Mouse (Mus musculus) lung, postnatal 0 days (tissue): ENCODE results near the gene Ccdc30.

Experiments
- CTCF ChIP-seq: IDR thresholded peaks from 2 replicates; pipeline ENCODE4 v1.5.1; 2016; ENCODE audit warnings: antibody characterized with exemption, mild to moderate bottlenecking
- EP300 ChIP-seq: IDR thresholded peaks from 2 replicates; pipeline ENCODE4 v1.6.1; 2016; ENCODE audit warnings: antibody characterized with exemption, mild to moderate bottlenecking, control low read depth

DNA sequence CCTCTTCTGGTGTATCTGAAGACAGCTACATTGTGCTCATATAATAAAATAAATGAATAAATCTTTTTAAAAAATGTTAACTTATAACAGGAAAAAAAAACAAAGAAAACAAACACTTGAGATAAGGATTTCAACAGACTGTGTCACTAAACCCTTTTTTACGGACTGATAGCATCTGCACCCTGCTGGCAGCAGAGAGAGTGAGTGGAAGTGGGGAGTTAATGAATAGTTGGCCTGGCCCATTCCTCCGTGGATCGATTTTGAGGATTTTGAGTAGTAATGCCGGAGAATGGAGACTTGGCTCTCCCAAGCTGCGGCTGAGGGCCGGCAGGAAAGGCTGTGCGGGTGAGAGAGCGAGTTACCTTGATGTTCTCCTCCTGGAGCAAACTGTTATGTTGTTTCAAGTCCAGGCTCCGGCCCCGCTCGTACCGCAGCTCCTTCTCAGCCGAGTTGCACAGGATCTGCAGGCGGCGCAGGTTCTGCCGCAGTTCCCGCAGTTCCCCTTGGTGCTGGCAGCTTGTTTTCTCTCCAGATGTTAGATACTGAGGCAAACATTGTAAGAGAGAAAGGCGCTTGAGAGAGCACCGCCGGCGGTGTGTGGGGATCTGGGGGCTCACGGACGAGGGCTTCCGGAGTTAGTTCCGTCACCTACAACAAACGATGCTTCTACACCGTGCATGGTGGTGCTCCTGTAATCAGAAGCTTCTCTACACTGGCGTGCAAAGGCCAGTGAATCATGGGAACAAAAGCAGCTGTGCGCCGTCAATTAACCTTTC is 55.9 kb downstream of the Ccdc30 start:
- no peak for TF ChIP-seq CTCF
- TF ChIP-seq EP300, result no peak
